Mouse (Mus musculus): Measurements from ENCODE around the gene Pde11a. TPM values are rescaled to one million over a fixed set of nuclear protein-coding genes. Genes with fewer than 3 reads are reported as not detected.
"Not testable (repeated sequence)": the region's sequence is repeated elsewhere in the genome, so short reads cannot be mapped to it uniquely, and the experiment has no call there.

Gene Pde11a
- polyA plus RNA-seq, 1 experiment from 2014 or later = 0.57 TPM

DNA sequence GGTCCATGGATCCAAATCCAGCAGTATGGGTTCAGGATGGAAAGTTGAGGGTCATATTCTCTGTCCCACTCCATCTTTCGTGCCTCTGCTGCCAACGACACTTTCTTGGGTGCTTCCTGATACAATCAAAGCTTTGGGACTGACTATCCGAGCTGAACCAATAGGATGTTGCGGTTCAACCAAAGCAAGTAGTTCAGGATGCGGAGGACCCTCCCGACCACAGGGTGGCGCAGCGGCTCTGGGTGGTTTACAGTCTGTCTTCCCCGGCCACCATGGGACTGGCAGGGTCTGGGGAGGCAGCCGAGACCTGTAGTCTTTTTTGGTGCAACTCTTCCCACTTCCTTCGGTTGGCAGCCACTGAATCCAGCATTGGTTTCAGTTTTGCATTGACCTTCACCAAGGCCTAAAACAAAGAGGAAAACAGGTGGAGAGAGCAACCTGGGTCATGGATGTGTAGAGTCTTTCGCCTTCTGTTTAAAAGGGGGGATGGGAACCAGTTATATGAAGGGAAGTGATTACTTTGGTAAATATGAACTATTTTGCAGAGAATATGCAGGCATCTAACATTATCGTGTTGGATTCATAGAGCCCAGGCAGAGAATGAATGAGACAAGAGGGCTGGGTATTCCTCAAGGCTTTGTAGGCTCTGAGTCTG lies 347.6 kb downstream of the Pde11a start:
- Histone ChIP-seq H3K27me3 (replicated peaks) (no peaks in the 10 kb centered on the region), H3K9ac (no peak overlapping the region), H3K27ac (no peak overlapping the region), H3K4me3 (replicated peaks) (no peak overlapping the region), H3K4me2 (replicated peaks) (no peak overlapping the region), H3K36me3 (no peaks in the 10 kb centered on the region), H3K4me1 (replicated peaks) (peaks cover 11% of the 10 kb centered on the region), H3K9me3 (no peaks in the 10 kb centered on the region)
- 0 out of 2 replicates have a peak, but pooled peaks have one; percentile 38 for ATAC-seq
- 56% methylated on average over 13 of the region's 13 CpGs for WGBS

DNA sequence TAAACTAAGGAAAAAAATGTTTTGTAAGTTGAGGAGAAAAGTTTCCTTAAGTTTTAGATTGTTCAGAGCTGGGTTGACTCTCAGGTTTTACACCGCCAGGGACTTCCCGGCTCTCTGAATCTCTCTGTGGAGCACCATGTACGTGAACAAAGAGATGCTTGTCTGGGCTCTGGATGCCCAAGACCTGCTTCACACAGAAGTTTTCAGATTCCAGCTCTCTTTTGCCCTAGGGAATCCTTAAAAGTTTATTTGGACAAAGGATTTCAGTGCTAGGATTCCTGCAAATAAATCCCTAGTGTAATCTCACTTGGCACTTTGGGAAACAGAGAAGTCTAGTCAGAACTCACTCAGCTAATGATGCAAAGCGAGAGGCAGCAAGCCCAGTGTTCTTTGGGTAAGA lies 348.9 kb downstream of the Pde11a start:
- Histone ChIP-seq H3K4me3 (replicated peaks) (no peak overlapping the region), H3K9ac (no peak overlapping the region), H3K9me3 (no peaks in the 10 kb centered on the region), H3K27me3 (replicated peaks) (no peaks in the 10 kb centered on the region), H3K27ac (no peak overlapping the region), H3K4me2 (replicated peaks) (no peak overlapping the region), H3K4me1 (replicated peaks) (peaks cover 11% of the 10 kb centered on the region), H3K36me3 (no peaks in the 10 kb centered on the region)
- ATAC-seq = no peak
- 50% methylated on average over 4 of the region's 4 CpGs for WGBS

DNA sequence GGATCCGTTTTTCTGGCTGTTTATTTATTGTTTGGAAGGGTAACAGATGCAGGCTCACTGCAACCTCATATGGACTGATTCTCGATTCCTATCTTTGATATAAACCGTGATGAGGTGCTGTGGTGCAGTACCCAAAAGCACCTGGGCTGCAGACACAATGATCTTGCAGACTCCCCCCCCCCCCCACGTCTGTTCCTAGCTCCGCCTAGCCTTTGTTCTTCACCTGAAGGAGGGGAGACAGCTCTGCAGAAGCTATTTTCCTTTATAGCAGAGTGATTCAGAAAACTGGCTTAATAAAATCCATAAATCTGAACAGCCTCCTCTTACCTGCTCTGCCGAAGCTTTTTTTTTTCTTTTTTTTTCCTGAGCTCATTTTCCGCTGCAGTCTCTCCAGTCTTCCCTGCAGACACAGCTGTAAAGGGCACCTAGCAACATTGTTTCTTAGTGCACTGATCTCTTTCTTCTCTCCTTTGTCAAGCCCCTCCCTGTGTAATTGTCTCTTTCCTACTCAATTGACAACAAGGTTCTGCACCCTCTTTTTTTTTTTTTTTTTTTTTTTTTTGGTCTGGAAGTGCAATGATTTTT lies 349.7 kb downstream of the Pde11a start:
- peaks cover 11% of the 10 kb centered on the region for H3K4me1 ChIP-seq (replicated peaks)
- H3K36me3 ChIP-seq = no peaks in the 10 kb centered on the region
- no peak for ATAC-seq
- no peaks in the 10 kb centered on the region for H3K27me3 ChIP-seq (replicated peaks)
- no peak overlapping the region for H3K4me2 ChIP-seq (replicated peaks)
- no peaks in the 10 kb centered on the region for H3K9me3 ChIP-seq
- H3K27ac ChIP-seq = no peak overlapping the region
- H3K9ac ChIP-seq = no peak overlapping the region
- 26% methylated on average over 7 of the region's 7 CpGs for WGBS
- H3K4me3 ChIP-seq (replicated peaks) = no peak overlapping the region

DNA sequence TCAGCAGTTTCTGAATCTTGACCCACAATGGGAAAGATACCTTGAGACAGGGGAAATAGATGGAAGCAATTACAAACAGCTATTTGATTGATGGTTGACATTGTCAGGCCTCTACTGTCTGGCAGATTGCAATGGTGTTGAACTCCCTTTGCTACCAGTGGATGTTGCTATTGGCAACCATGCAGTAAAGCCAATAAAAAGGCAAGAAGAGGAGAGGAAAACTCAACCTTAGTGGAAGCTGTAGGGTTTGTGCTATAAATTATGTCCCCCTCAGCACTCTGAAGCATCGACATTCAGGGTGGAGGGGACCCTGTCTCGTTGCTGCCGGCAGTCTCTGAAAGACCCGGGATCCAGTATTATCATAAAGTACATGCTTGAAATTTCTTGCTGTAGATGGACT lies 350.2 kb downstream of the Pde11a start:
- Histone ChIP-seq H3K27ac (no peak overlapping the region), H3K36me3 (no peaks in the 10 kb centered on the region), H3K9ac (no peak overlapping the region), H3K9me3 (no peaks in the 10 kb centered on the region), H3K4me1 (replicated peaks) (peaks cover 11% of the 10 kb centered on the region), H3K27me3 (replicated peaks) (no peaks in the 10 kb centered on the region), H3K4me3 (replicated peaks) (no peak overlapping the region), H3K4me2 (replicated peaks) (no peak overlapping the region)
- no peak for ATAC-seq
- WGBS = 26% methylated on average over 4 of the region's 4 CpGs

DNA sequence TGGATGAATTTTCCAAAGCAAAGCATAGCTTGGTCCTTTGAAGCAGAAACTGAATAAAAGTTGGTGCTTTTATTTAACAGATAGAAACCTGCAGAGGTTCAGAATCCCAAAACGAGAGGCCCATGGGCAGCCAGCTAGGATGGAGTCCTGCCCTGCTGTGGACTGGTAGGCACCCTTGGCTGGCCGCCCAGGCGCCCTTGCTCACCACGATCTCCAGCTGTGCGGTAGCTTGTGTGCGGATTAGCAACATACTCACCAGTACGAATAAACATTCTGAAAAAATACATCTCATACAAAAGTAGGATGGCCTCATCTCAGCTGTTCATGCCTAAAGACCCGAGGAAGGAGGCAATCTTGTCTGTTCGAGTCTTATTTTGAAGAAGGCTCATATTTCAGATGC lies 350.8 kb downstream of the Pde11a start:
- no peak overlapping the region for H3K4me2 ChIP-seq (replicated peaks)
- ATAC-seq = no peak
- H3K4me1 ChIP-seq (replicated peaks) = peaks cover 11% of the 10 kb centered on the region
- no peak overlapping the region for H3K4me3 ChIP-seq (replicated peaks)
- H3K36me3 ChIP-seq = no peaks in the 10 kb centered on the region
- no peaks in the 10 kb centered on the region for H3K9me3 ChIP-seq
- no peaks in the 10 kb centered on the region for H3K27me3 ChIP-seq (replicated peaks)
- H3K9ac ChIP-seq = no peak overlapping the region
- no peak overlapping the region for H3K27ac ChIP-seq
- 59% methylated on average over 9 of the region's 9 CpGs for WGBS

DNA sequence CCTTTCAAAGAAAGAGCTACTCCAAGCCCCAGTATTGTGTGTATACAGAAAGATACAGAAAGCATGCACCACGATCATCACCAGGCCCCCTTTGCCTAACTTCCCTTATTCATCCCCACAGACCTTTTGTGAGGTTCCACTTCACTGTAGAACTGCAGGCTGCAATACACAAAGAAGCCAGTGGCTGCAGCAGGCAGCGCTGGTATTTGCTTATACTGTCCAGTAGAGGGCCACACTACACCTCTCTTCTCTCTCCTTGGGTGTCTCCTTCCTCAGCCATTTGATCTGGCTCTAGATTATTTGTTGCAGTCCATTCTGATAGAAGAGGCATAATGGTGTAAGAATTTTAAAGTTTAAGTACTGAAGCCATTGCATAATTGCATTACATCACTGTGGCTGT lies 353.4 kb downstream of the Pde11a start:
- WGBS = 0% methylated on average over 2 of the region's 2 CpGs

DNA sequence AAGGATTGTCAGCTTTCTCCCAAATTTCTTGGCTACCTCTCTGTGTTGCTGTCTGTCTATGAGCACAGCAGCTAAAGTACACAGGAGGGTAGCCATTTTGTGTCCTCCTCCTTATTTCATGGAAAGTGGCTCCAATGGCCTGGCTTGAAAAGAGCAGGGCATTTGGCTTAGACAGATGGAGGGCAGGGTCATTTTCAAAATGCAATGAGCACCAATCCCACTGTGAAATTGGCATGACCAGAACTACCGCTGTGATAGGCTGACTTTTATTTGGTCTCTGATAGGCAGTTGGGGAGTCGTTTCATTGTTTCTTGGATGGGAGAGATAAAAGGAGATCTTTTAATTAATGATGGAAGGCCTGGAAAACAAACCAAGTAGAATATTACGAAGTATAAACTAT lies 354.7 kb downstream of the Pde11a start:
- no peak for ATAC-seq
- Histone ChIP-seq H3K9ac (no peak overlapping the region), H3K4me3 (replicated peaks) (no peak overlapping the region), H3K4me2 (replicated peaks) (no peak overlapping the region), H3K9me3 (no peaks in the 10 kb centered on the region), H3K27me3 (replicated peaks) (no peaks in the 10 kb centered on the region), H3K4me1 (replicated peaks) (peaks cover 4% of the 10 kb centered on the region; the same call in 1 of the 2 replicates), H3K36me3 (no peaks in the 10 kb centered on the region), H3K27ac (no peak overlapping the region)
- 82% methylated on average over 3 of the region's 3 CpGs for WGBS

More for the DNA sequence above, 353.4 kb downstream of the Pde11a start:
- no peaks in the 10 kb centered on the region for H3K36me3 ChIP-seq
- no peaks in the 10 kb centered on the region for H3K27me3 ChIP-seq (replicated peaks)
- peak; percentile 50 for ATAC-seq
- 0 out of 2 replicates have a peak overlapping the region, but pooled peaks have one; percentile 14 for H3K9ac ChIP-seq
- no peaks in the 10 kb centered on the region for H3K9me3 ChIP-seq
- H3K4me1 ChIP-seq (replicated peaks) = peaks cover 4% of the 10 kb centered on the region; the same call in 1 of the 2 replicates
- no peak overlapping the region for H3K4me3 ChIP-seq (replicated peaks)
- H3K27ac ChIP-seq = no peak overlapping the region
- no peak overlapping the region; the same call in 1 of the 2 replicates for H3K4me2 ChIP-seq (replicated peaks)

DNA sequence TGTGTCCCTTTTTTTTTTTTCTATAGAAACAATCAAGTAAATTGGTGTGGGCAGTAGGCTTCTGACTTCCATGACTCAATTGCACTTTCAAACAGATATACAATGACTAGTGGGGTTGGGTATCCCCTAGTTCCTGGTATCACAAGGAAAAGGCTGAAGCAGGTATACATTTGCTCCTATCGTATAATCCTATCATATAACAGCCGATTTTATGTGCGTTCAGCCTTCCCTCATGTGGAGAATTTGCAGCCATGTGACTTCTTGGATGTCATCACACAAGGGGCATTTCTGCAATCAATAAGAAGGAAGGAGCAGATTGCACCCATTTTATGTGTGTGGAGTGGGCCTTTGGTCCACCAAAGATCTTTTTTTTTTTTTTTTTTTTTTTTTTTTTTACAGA lies 355.5 kb downstream of the Pde11a start:
- Histone ChIP-seq H3K4me2 (replicated peaks) (no peak overlapping the region), H3K4me3 (replicated peaks) (no peak overlapping the region), H3K9ac (no peak overlapping the region), H3K27ac (no peak overlapping the region), H3K9me3 (no peaks in the 10 kb centered on the region), H3K4me1 (replicated peaks) (0 out of 2 replicates have a peak, but pooled peaks cover 4% of the 10 kb centered on the region), H3K36me3 (no peaks in the 10 kb centered on the region), H3K27me3 (replicated peaks) (no peaks in the 10 kb centered on the region)
- no peak for ATAC-seq
- 96% methylated on average over 3 of the region's 3 CpGs for WGBS

DNA sequence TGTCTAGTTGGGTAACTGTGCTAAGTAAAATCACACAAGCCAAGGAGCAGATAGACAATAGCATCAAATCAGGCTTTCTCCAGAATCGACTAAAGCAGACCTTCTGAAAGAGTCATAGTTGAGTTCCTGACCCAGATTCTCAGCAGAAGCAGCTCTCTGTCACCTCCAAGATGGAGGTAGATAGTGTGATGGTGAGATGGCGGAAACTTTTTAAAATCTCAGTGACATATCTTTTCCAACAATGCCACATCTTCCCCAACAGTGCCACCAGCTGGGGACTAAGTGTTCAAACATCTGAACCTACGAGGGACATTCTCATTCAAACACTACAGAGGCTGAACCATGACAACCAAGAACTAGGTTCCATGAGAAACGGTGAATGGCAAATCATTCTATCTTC lies 355.9 kb downstream of the Pde11a start:
- WGBS = 93% methylated on average over 4 of the region's 4 CpGs
- H3K27ac ChIP-seq = no peak overlapping the region
- no peak overlapping the region for H3K4me2 ChIP-seq (replicated peaks)
- H3K4me3 ChIP-seq (replicated peaks) = no peak overlapping the region
- H3K4me1 ChIP-seq (replicated peaks) = 0 out of 2 replicates have a peak, but pooled peaks cover under 1% of the 10 kb centered on the region
- no peak overlapping the region for H3K9ac ChIP-seq
- ATAC-seq = no peak
- no peaks in the 10 kb centered on the region for H3K9me3 ChIP-seq
- H3K27me3 ChIP-seq (replicated peaks) = no peaks in the 10 kb centered on the region
- no peaks in the 10 kb centered on the region for H3K36me3 ChIP-seq

DNA sequence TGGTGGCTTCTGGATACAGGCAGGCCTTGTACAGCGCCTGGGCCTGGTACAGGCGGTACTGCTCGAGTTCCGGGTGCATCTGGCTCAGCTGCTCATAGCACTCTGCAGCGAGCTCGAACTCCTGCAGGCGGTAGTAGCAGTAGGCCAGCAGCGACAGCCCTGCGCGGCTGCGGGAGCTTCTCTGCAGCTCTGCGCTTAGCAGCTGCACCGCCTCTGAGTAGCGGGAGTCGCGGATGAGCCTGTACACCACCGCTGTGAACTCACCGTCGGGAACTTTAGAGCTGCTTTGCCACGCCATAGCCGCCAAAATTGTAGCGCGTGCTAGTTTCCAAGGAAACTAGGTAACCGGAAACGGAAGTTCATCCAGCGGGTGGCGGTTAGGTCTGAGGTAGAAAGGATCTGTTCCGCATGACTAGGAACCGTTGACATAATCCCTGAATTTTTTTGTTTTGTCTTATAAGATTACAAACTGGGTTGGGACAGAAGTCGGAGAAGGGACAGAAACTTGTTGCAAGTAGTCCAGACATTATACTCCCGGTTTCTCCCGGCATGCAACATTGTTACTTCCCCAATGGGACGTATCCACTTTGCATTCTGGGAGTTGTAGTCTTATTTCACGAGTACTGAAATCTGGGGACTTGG lies 357.0 kb downstream of the Pde11a start, which contains the start of gene Ttc30a1:
Gene Ttc30a1 (minus strand): TSS at position 528 of the 642 bp plus-strand sequence.
- H3K9ac ChIP-seq = peak within 1 kb of the TSS; percentile 39; the same call in 1 of the 2 replicates
- H3K4me3 ChIP-seq (replicated peaks) = peak within 1 kb of the TSS; percentile 45
- WGBS = 3% methylated on average over 31 of the region's 34 CpGs
- ATAC-seq = peak; percentile 87
- H3K27me3 ChIP-seq (replicated peaks); H3K27ac ChIP-seq; H3K9me3 ChIP-seq; H3K36me3 ChIP-seq; H3K4me1 ChIP-seq (replicated peaks): not testable (repeated sequence)
- peak within 1 kb of the TSS; percentile 74 for H3K4me2 ChIP-seq (replicated peaks)

DNA sequence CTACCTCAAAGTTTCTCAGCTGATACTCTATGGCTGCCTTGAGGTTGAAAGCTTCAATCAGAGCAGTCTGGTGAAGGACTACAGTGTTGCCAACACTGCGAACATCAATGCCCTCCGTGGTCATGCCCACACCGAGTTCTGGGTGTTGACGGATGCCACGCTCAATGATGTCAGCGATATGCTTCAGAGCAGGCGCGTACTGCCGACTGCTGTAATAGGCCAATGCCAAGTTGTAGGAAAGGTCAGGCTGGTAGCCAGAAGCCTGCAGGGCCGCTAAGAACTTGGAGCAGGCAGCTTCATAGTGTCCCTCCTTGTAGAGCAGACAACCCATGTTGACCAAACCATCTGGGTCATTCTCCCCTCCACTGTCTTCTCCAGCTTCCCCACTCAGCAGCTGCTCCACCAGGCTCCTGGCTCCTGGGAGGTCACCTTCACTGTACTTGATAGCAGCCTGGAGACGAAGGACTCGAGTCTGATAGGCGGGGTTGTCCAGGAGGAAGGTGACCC lies 357.6 kb downstream of the Pde11a start:
- not testable (repeated sequence) for H3K36me3 ChIP-seq; H3K9ac ChIP-seq; H3K27me3 ChIP-seq (replicated peaks); H3K9me3 ChIP-seq; H3K4me1 ChIP-seq (replicated peaks); H3K27ac ChIP-seq
- H3K4me3 ChIP-seq (replicated peaks) = peak overlapping the region; percentile 45; the same call in 1 of the 2 replicates
- 95% methylated on average over 13 of the region's 13 CpGs for WGBS
- H3K4me2 ChIP-seq (replicated peaks) = peak overlapping the region; percentile 74
- 0 out of 2 replicates have a peak, but pooled peaks have one; percentile 1 for ATAC-seq

DNA sequence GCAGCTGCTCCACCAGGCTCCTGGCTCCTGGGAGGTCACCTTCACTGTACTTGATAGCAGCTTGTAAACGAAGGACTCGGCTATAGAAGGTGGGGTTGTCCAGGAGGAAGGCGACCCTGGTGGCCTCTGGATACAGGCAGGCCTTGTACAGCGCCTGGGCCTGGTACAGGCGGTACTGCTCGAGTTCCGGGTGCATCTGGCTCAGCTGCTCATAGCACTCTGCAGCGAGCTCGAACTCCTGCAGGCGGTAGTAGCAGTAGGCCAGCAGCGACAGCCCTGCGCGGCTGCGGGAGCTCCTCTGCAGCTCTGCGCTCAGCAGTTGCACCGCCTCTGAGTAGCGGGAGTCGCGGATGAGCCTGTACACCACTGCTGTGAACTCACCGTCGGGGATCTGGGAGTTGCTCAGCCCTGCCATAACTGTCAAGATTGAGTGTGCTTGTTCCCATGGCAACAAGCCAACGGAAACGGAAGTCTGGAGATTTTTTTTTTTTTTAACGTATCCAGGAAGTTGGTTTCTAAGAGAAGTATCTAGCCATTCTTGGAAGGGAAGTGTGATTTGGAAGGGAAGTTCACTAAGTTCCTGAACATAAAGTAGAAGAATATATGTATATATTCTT lies 360.7 kb downstream of the Pde11a start, which contains the start of gene Ttc30a2:
Gene Ttc30a2 (minus strand): TSS at position 419 of the 617 bp plus-strand sequence.
- ATAC-seq = 0 out of 2 replicates have a peak, but pooled peaks have one; percentile 23
- H3K27me3 ChIP-seq (replicated peaks); H3K9ac ChIP-seq; H3K4me1 ChIP-seq (replicated peaks); H3K4me2 ChIP-seq (replicated peaks); H3K36me3 ChIP-seq; H3K4me3 ChIP-seq (replicated peaks); H3K9me3 ChIP-seq; H3K27ac ChIP-seq: not testable (repeated sequence)
- 35% methylated on average over 22 of the region's 24 CpGs for WGBS

All from intestine, embryonic 15.5 days (tissue).